Mouse (Mus musculus) olfactory bulb, adult 2 months (tissue): ENCODE results near the gene Epb42.

Source experiments
- CTCF ChIP-seq: fragments of 200-500 bp; IDR thresholded peaks from 2 replicates; pipeline ENCODE4 v1.5.1; 2012; ENCODE audit warnings: low read depth, mild to moderate bottlenecking, low read length, moderate library complexity; ENCODE audit not compliant: insufficient read depth
- POLR2A ChIP-seq: fragments of 200-500 bp; IDR thresholded peaks from 2 replicates; pipeline ENCODE4 v1.6.1; 2012; ENCODE audit warnings: mild to moderate bottlenecking, low read depth, low read length, moderate library complexity; ENCODE audit not compliant: insufficient read depth

DNA sequence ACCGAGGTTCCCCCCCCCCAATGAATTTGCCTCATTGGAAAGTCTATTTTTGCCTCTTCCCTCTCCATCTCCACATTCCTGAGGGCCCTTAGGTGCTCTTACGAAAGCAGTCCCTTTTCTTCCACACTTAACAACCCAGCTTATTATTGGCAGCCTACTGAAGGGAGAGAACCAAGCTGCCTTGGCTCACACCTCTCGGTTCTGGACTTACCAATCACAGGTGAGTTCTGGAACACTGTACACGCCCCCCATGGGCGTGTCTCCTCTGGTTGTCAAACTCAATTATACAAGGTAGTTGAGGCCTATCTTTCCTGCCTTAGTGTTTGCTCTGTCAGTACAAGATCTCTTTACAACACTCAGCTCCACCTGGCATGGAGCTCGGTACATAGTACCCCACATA, 35.0 kb upstream of the Epb42 start:
- TF ChIP-seq CTCF (no peak), POLR2A (no peak)
